ENCODE assay signal across 8 mouse cellular contexts in the genomic region with DNA sequence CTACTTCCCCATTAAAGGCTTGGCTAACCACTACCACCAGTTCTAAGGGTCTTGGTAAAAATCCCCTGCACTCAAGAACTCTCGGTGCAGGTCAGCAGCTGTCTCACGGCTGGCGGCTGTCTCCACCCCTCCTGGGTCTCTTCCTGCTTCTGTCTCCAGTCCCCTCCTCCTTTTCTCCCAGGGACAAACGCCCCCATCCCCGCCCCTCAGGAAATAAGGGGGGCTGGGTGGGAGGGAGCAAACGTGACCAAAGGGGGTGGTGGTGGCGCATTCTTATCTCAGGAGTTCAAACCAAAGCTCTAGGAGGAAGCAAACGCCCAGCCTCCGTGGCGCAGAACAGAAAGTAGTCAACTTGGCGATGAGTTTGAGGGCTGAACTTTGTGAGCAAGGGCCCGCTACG. TPM values are rescaled to one million over a fixed set of nuclear protein-coding genes. Genes with fewer than 3 reads are reported as not detected.
DNase-seq lines count a peak whose midpoint lies in the region; ATAC-seq lines count a peak whose summit lies in the region.

No protein-coding gene starts in this region.

- H3K27me3 ChIP-seq in heart, embryonic 13.5 days (replicated peaks), result peaks cover 28% of the 10 kb centered on the region
- no peaks in the 10 kb centered on the region for H3K27me3 ChIP-seq in kidney, embryonic 16.5 days (ENCODE audit: insufficient read depth, low read length)

- H3K27ac ChIP-seq in heart, embryonic 13.5 days (replicated peaks), result peak overlapping the region; percentile 88
- H3K27ac ChIP-seq in kidney, embryonic 16.5 days (ENCODE audit: low read length), result peak overlapping the region; percentile 91

- WGBS in heart, embryonic 13.5 days, result under 1% methylated on average over 13 of the region's 13 CpGs
- WGBS in kidney, embryonic 16.5 days, result under 1% methylated on average over 13 of the region's 13 CpGs

- H3K36me3 ChIP-seq in heart, embryonic 13.5 days, result no peaks in the 10 kb centered on the region
- no peaks in the 10 kb centered on the region for H3K36me3 ChIP-seq in kidney, embryonic 16.5 days (ENCODE audit: insufficient read depth, low read length)

- H3K9ac ChIP-seq in heart, embryonic 13.5 days, result peak overlapping the region; percentile 76
- peak overlapping the region; percentile 74 for H3K9ac ChIP-seq in kidney, embryonic 16.5 days (replicated peaks; ENCODE audit: low read length)

- ATAC-seq in heart, embryonic 13.5 days (ENCODE audit: extremely low read depth, insufficient number of reproducible peaks, low FRiP score, low TSS enrichment), result no peak; the same call in 1 of the 2 replicates
- peak; percentile 58 for ATAC-seq in kidney, embryonic 16.5 days (ENCODE audit: low FRiP score, low TSS enrichment)

- H3K4me1 ChIP-seq in heart, embryonic 13.5 days, result peaks cover 37% of the 10 kb centered on the region
- H3K4me1 ChIP-seq in kidney, embryonic 16.5 days (ENCODE audit: insufficient read depth, low read length), result peaks cover 42% of the 10 kb centered on the region

- peak; percentile 29 for DNase-seq in layer of hippocampus, adult 9-11 months
- no peak for DNase-seq in layer of hippocampus, postnatal 10 days (ENCODE audit: low spot score in 2 of 2)
- peak; percentile 89 for DNase-seq in embryo, embryonic 9.5 days (ENCODE audit: extremely low spot score)
- DNase-seq in lung, postnatal 4 days, result peak; percentile 82 to 88
- DNase-seq in spleen, postnatal 36 days (ENCODE audit: low spot score in 2 of 2), result peak; percentile 82 to 83
- DNase-seq in cerebellum, postnatal 36 days, result no peak

- H3K4me3 ChIP-seq in heart, embryonic 13.5 days, result peak overlapping the region; percentile 67
- peak overlapping the region; percentile 63 for H3K4me3 ChIP-seq in kidney, embryonic 16.5 days (ENCODE audit: low read length)

- H3K4me2 ChIP-seq in heart, embryonic 13.5 days, result peak overlapping the region; percentile 91
- H3K4me2 ChIP-seq in kidney, embryonic 16.5 days (replicated peaks; ENCODE audit: low read depth, low read length), result peak overlapping the region; percentile 81

- H3K9me3 ChIP-seq in heart, embryonic 13.5 days, result no peaks in the 10 kb centered on the region
- no peaks in the 10 kb centered on the region for H3K9me3 ChIP-seq in kidney, embryonic 16.5 days (ENCODE audit: low read length)

RNA-seq across cellular contexts. Expression of a gene that starts 0.9 kb away (rescaled TPM):
- total RNA-seq in layer of hippocampus, postnatal 10 days (2021), result 1 to 10 TPM; 2.4 to 2.9 TPM
- polyA plus RNA-seq in heart, embryonic 13.5 days (2015; fragmentation: Nextera tagmentation; extraction: Ambion mirVana), result 1.2 and 1.5 TPM in 2 replicates
- 9.3 and 9.6 TPM in 2 replicates for polyA plus RNA-seq in kidney, embryonic 16.5 days (2015; fragmentation: Nextera tagmentation; extraction: Ambion mirVana)

RNA-seq across cellular contexts. Expression of a gene that starts 27.4 kb away (rescaled TPM):
- total RNA-seq in layer of hippocampus, postnatal 10 days (2021), result 10 to 100 TPM; 29.3 to 33.2 TPM
- polyA plus RNA-seq in heart, embryonic 13.5 days (2015; fragmentation: Nextera tagmentation; extraction: Ambion mirVana), result 5.3 and 5.4 TPM in 2 replicates
- 7.4 and 9.5 TPM in 2 replicates for polyA plus RNA-seq in kidney, embryonic 16.5 days (2015; fragmentation: Nextera tagmentation; extraction: Ambion mirVana)

Comparison
In these comparisons a context has a peak if more than half of its experiments do, and no peak if none do; other contexts are left out.
1. DNase-seq: peak in layer of hippocampus, adult 9-11 months (single experiment), embryo, embryonic 9.5 days (single experiment), lung, postnatal 4 days (2 of 2) and spleen, postnatal 36 days (2 of 2); none in layer of hippocampus, postnatal 10 days (0 of 2) and cerebellum, postnatal 36 days (0 of 2).